8 mouse cellular contexts compared by ENCODE assay signal in genomic region chr11:54122416-54123264, GRCm38 (mm10). TPM values are rescaled to one million over a fixed set of nuclear protein-coding genes. Genes with fewer than 3 reads are reported as not detected.
A peak's percentile ranks its signal among the peaks of the same experiment; 100 is the strongest.
DNase-seq lines count a peak whose midpoint lies in the region; TF ChIP-seq lines count a peak whose summit lies in the region.

No protein-coding gene starts in this region.

- no peaks in the 10 kb centered on the region; the same call in 1 of the 2 replicates for H3K27me3 ChIP-seq in splenic B cell, adult 2 months (ENCODE audit: control insufficient read depth, insufficient read depth, low read length, poor library complexity, severe bottlenecking)

- no peak overlapping the region for H3K27ac ChIP-seq in embryonic fibroblast, embryonic 13.5 days (ENCODE audit: insufficient read depth, low read length)
- H3K27ac ChIP-seq in layer of hippocampus, adult 2 months = peak overlapping the region; percentile 63

- 60% methylated on average over 14 of the region's 14 CpGs for WGBS in lung, adult 2 months

- intact Hi-C loops in heart, postnatal 10 days (cut with DNase I) = no loop called here

- no peaks in the 10 kb centered on the region; the same call in 1 of the 2 replicates for H3K4me1 ChIP-seq in lung, adult 2 months (ENCODE audit: control insufficient read depth, insufficient read depth, low read length)
- no peaks in the 10 kb centered on the region for H3K4me1 ChIP-seq in embryonic fibroblast, embryonic 13.5 days (ENCODE audit: control insufficient read depth, insufficient read depth, low read length)

- DNase-seq in lung, adult 18-20 months = peak; percentile 44 to 63
- no peak for DNase-seq in lung, adult 2 months
- peak; percentile 89 to 91 for DNase-seq in heart, postnatal 10 days
- DNase-seq in layer of hippocampus, adult 2 months (ENCODE audit: low spot score in 2 of 2) = peak; percentile 61 to 65
- DNase-seq in lung, postnatal 36 days = peak; percentile 73
- DNase-seq in splenic B cell, adult 2 months (ENCODE audit: low read depth, low spot score) = peak; percentile 48
- no peak for DNase-seq in spleen, postnatal 10 days (ENCODE audit: low spot score in 2 of 2)

- no peak for TF ChIP-seq POLR2A in lung, adult 2 months (IDR thresholded peaks at IDR 0.05; ENCODE audit: borderline replicate concordance, extremely low read depth, low read depth, low read length)
- TF ChIP-seq POLR2A in embryonic fibroblast, embryonic 13.5 days (IDR thresholded peaks at IDR 0.05; ENCODE audit: low read depth, low read length) = no peak

- H3K36me3 ChIP-seq in splenic B cell, adult 2 months (ENCODE audit: control insufficient read depth, insufficient read depth, low read length, poor library complexity, severe bottlenecking) = no peaks in the 10 kb centered on the region

- TF ChIP-seq CTCF in lung, adult 2 months (IDR thresholded peaks at IDR 0.05; ENCODE audit: insufficient read depth, low read length) = no peak
- peak; percentile 23; the same call in 1 of the 2 replicates for TF ChIP-seq CTCF in embryonic fibroblast, embryonic 13.5 days (IDR thresholded peaks at IDR 0.05; ENCODE audit: borderline replicate concordance, insufficient read depth, low read length)
- TF ChIP-seq CTCF in layer of hippocampus, adult 2 months (conservative IDR thresholded peaks at IDR 0.05) = peak; percentile 68

- H3K4me3 ChIP-seq in lung, adult 2 months (replicated peaks; ENCODE audit: extremely low read depth, low read depth, low read length) = no peak overlapping the region
- H3K4me3 ChIP-seq in embryonic fibroblast, embryonic 13.5 days (ENCODE audit: insufficient read depth, low read length) = no peak overlapping the region
- H3K4me3 ChIP-seq in layer of hippocampus, adult 2 months = no peak overlapping the region

RNA-seq across cellular contexts. Expression of gene P4ha2, which starts 22.7 kb away (rescaled TPM):
- polyA plus RNA-seq in lung, adult 2 months (2012; rRNA removed) = 25.9 and 30.0 TPM in 2 replicates
- polyA plus RNA-seq in embryonic fibroblast, embryonic 13.5 days (2011; ENCODE audit: insufficient read length, low read depth, missing spikeins) = 76.7 and 86.7 TPM in 2 replicates
- total RNA-seq in heart, postnatal 10 days (2021) = 10 to 100 TPM; 36.8 to 37.0 TPM
- 10 to 100 TPM; 18.6 to 28.7 TPM for total RNA-seq in layer of hippocampus, adult 2 months (2021)

RNA-seq across cellular contexts. Expression of gene Pdlim4, which starts 53.8 kb away (rescaled TPM):
- 22.9 and 25.6 TPM in 2 replicates for polyA plus RNA-seq in lung, adult 2 months (2012; rRNA removed)
- polyA plus RNA-seq in embryonic fibroblast, embryonic 13.5 days (2011; ENCODE audit: insufficient read length, low read depth, missing spikeins) = 18.3 and 20.0 TPM in 2 replicates
- 10 to 100 TPM; 23.4 to 28.2 TPM for total RNA-seq in heart, postnatal 10 days (2021)
- total RNA-seq in layer of hippocampus, adult 2 months (2021) = 10 to 100 TPM; 13.4 to 14.3 TPM

Comparison
In these comparisons a context has a peak if more than half of its experiments do, and no peak if none do; other contexts are left out.
1. DNase-seq: peak in lung, adult 18-20 months (2 of 2), heart, postnatal 10 days (2 of 2), layer of hippocampus, adult 2 months (2 of 2), lung, postnatal 36 days (single experiment) and splenic B cell, adult 2 months (single experiment); none in lung, adult 2 months (single experiment) and spleen, postnatal 10 days (0 of 2).